Mouse (Mus musculus) kidney, embryonic 14.5 days (tissue): ENCODE results near the gene Tomm40l. TPM values are rescaled to one million over a fixed set of nuclear protein-coding genes. Genes with fewer than 3 reads are reported as not detected.

Experiments
- ATAC-seq: fragments of 200-750 bp; cut with Nextera tagmentation; 2 replicates; pipeline ENCODE4 v1.8.0; 2017; ENCODE audit warnings: moderate number of reproducible peaks, mild to moderate bottlenecking, moderate TSS enrichment, moderate library complexity; ENCODE audit not compliant: low FRiP score, low TSS enrichment
- H3K27ac ChIP-seq: fragments of 300-500 bp; sonication (generic); 2 replicates; pipeline ENCODE4 v1.5.1; 2014; ENCODE audit warnings: low read depth, mild to moderate bottlenecking, low read length, moderate library complexity, mixed read lengths
- H3K27me3 ChIP-seq: fragments of 300-500 bp; sonication (generic); 2 replicates; pipeline ENCODE4 v1.6.1; 2014; ENCODE audit warnings: mild to moderate bottlenecking, low read length; ENCODE audit not compliant: control insufficient read depth, insufficient read depth
- H3K36me3 ChIP-seq: fragments of 300-500 bp; sonication (generic); 2 replicates; pipeline ENCODE4 v1.6.1; 2014; ENCODE audit warnings: low read length, mixed read lengths; ENCODE audit not compliant: control insufficient read depth, insufficient read depth
- H3K4me1 ChIP-seq: fragments of 300-500 bp; sonication (generic); 2 replicates; pipeline ENCODE4 v1.6.1; 2014; ENCODE audit warnings: low read length, mixed read lengths; ENCODE audit not compliant: control insufficient read depth, insufficient read depth
- H3K4me2 ChIP-seq: fragments of 300-500 bp; sonication (generic); replicated peaks from 2 replicates; pipeline ENCODE4 v1.6.1; 2014; ENCODE audit warnings: low read depth, mild to moderate bottlenecking, low read length
- H3K4me3 ChIP-seq: fragments of 300-500 bp; sonication (generic); 2 replicates; pipeline ENCODE4 v1.5.1; 2014; ENCODE audit warnings: mild to moderate bottlenecking, low read length
- H3K9ac ChIP-seq: fragments of 300-500 bp; sonication (generic); 2 replicates; pipeline ENCODE4 v1.6.1; 2014; ENCODE audit warnings: low read depth, mild to moderate bottlenecking, low read length, moderate library complexity
- H3K9me3 ChIP-seq: fragments of 300-500 bp; sonication (generic); 2 replicates; pipeline ENCODE4 v1.6.1; 2016; ENCODE audit warnings: low read length; ENCODE audit not compliant: control insufficient read depth
- WGBS: fragments of 180-500 bp; shearing (Covaris S2); extraction: QIAGEN DNeasy Blood & Tissue Kit; methylation state at CpG from one replicate; pipeline ENCODE4 v1.1.7; 2014; 5-methylcytosine and 5-hydroxymethylcytosine counted together
- polyA plus RNA-seq: library from polyadenylated mRNA; unstranded; fragments of >200 nt; fragmentation: Nextera tagmentation; extraction: Ambion mirVana; gene quantifications from 2 replicates; pipeline ENCODE4 v1.2.1, GENCODE M21; 2014

Gene Tomm40l
- polyA plus RNA-seq, 1 experiment from 2014 or later, result 36.4 TPM

DNA sequence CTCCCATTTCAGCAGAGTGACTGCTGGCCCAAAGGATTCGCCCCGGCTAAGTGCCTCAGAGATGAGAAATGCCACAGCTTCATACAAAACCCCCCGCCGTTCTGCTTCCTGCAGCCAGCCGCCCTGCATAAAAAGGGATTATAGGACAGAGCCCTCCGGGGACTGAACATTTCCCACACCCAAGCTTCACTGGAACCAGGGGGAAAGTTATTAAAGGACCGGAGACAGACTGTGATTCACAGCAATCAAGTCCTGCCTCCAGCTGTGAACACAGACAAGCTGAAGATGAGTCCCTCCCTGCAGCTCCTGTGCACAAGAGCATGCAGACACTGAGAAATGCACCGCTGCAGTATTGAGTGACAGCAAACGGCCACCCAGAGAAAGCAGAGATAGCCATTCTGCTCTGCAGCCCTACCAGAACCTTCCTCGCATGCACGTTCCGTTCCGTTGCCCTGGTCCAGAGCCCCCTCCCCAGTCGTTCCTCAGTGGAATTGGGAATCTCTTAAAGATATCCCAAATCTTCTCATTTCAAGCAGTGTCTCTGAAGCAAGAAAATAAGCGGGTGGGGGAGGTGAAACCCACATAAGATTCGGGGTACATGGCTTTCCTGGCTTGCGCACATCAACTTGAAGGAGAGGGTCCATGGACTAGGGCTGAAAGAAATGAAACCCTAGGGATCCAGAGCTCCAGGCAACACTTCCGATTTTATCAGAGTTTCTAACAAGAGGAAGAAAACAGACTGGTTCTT lies 29.0 kb downstream of the Tomm40l start:
- no peaks in the 10 kb centered on the region for H3K36me3 ChIP-seq
- 4% methylated on average over 18 of the region's 18 CpGs for WGBS
- H3K4me2 ChIP-seq, result peak overlapping the region; percentile 45
- H3K27me3 ChIP-seq, result peaks cover 48% of the 10 kb centered on the region
- H3K9me3 ChIP-seq, result no peaks in the 10 kb centered on the region
- no peak; the same call in 1 of the 2 replicates for ATAC-seq
- H3K9ac ChIP-seq, result peak overlapping the region; percentile 31; the same call in 1 of the 2 replicates
- H3K4me1 ChIP-seq, result peaks cover 24% of the 10 kb centered on the region
- peak overlapping the region; percentile 24 for H3K4me3 ChIP-seq
- H3K27ac ChIP-seq, result no peak overlapping the region; the same call in 1 of the 2 replicates

DNA sequence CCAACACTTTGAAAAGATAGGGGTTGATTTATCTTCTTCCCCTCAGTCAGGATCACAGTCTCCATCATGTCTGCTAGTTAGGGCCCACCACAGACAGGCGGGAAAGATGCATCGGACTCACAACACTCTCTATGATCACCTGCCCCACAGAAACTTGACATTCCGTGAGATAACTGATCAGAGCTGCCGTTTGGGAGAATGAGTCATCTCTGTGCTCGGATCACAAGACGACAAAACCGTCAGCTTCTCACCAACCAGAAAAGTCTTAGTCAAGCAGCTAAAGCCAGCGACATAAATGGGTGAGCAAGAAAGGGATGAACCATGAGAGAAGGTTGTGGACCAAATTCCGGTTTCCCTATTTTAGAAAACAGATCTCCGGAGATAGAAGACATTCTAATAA lies 30.0 kb downstream of the Tomm40l start:
- no peaks in the 10 kb centered on the region for H3K9me3 ChIP-seq
- 43% methylated on average over 10 of the region's 10 CpGs for WGBS
- H3K9ac ChIP-seq, result no peak overlapping the region
- peak overlapping the region; percentile 45 for H3K4me2 ChIP-seq
- peaks cover 24% of the 10 kb centered on the region for H3K4me1 ChIP-seq
- no peak overlapping the region for H3K27ac ChIP-seq
- no peaks in the 10 kb centered on the region for H3K36me3 ChIP-seq
- no peak for ATAC-seq
- peaks cover 44% of the 10 kb centered on the region for H3K27me3 ChIP-seq
- H3K4me3 ChIP-seq, result no peak overlapping the region

DNA sequence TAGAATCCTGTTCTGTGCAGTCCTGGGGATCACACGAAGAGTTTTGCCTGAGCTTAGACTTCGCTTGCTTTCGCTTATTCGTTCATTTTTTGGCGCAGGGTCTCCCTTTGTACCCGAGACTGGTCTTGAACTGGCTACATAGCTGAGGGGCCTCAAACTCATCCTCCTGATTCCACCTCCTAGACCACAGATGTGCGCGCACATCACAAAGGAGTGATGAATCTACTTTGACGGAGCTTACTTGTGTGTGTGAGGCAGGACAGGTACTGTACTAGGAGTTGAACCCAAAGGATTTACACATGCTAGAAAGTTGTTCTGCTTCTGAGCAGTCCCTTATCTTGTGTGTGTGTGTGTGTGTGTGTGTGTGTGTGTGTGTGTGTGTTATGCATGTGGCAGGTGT lies 31.5 kb downstream of the Tomm40l start:
- Histone ChIP-seq H3K4me1 (peaks cover 22% of the 10 kb centered on the region), H3K27ac (no peak overlapping the region), H3K4me3 (no peak overlapping the region), H3K4me2 (no peak overlapping the region), H3K9me3 (no peaks in the 10 kb centered on the region), H3K9ac (no peak overlapping the region), H3K36me3 (no peaks in the 10 kb centered on the region), H3K27me3 (peaks cover 32% of the 10 kb centered on the region)
- ATAC-seq, result no peak
- WGBS, result 96% methylated on average over 9 of the region's 9 CpGs

DNA sequence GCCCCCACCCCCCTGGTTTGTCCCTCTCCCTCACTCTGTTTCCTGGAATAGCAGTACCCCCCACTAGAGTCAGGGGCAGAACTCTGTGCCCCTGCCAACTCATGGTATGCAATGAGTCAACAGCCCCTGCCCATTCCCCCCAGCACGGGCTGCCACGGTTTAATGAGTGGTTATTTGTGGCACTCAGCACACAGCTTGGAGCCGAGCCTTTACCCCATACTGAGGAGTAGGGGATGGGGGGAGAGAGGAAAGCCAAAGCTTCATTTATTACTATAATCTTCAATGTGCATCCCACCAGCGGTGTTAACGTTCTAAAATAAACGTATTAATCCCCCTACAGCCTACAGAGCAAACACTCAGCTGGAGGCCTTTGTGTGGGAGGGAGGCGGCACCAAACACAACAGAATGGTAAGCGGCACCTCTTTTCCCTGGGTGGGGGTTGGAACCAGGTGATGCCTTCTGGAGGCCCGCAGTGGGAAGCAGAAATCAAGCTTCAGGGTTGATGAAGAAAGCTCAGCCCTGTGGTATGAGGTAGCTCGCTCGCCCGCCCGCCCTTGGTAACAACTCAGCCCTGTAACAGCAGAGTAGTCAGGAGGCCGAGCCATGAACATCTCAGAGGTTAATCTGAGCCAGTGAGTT lies 32.7 kb downstream of the Tomm40l start:
- Histone ChIP-seq H3K4me3 (no peak overlapping the region), H3K4me1 (peaks cover 19% of the 10 kb centered on the region; the same call in 1 of the 2 replicates), H3K4me2 (no peak overlapping the region), H3K9me3 (no peaks in the 10 kb centered on the region), H3K27ac (peak overlapping the region; percentile 24; the same call in 1 of the 2 replicates), H3K36me3 (no peaks in the 10 kb centered on the region), H3K9ac (no peak overlapping the region), H3K27me3 (peaks cover 20% of the 10 kb centered on the region)
- WGBS, result 49% methylated on average over 14 of the region's 14 CpGs
- no peak for ATAC-seq

DNA sequence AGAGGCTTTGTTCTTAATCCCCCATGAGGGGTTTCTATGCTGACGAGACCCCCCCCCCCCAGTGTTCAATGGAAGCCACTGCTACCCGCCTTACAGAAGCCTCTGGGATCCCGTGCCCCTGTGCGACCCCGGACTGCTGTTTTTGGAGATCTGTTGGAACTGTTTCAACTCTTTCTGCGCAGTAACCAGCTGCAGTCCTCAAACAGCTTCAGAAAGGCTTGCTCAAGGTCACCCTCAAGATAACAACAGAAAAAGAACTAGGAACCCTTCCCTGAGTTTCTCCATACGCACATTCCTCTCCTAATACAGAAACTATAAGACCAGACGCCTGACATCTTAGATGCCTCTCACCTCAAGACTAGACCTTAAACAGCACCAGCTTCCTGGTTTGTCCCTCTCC lies 33.3 kb downstream of the Tomm40l start:
- no peak overlapping the region for H3K9ac ChIP-seq
- 36% methylated on average over 8 of the region's 8 CpGs for WGBS
- no peaks in the 10 kb centered on the region for H3K36me3 ChIP-seq
- H3K4me3 ChIP-seq, result no peak overlapping the region
- no peak overlapping the region for H3K4me2 ChIP-seq
- peak overlapping the region; percentile 24; the same call in 1 of the 2 replicates for H3K27ac ChIP-seq
- H3K9me3 ChIP-seq, result no peaks in the 10 kb centered on the region
- no peak for ATAC-seq
- H3K4me1 ChIP-seq, result peaks cover 19% of the 10 kb centered on the region; the same call in 1 of the 2 replicates
- H3K27me3 ChIP-seq, result peaks cover 14% of the 10 kb centered on the region

GRCm38 (mm10) chr1:171187851-171188700 lies 34.2 kb downstream of the Tomm40l start:
- H3K36me3 ChIP-seq, result no peaks in the 10 kb centered on the region
- H3K4me1 ChIP-seq, result peaks cover 12% of the 10 kb centered on the region; the same call in 1 of the 2 replicates
- H3K9me3 ChIP-seq, result no peaks in the 10 kb centered on the region
- ATAC-seq, result no peak
- no peak overlapping the region for H3K9ac ChIP-seq
- H3K4me2 ChIP-seq, result no peak overlapping the region
- peaks cover 4% of the 10 kb centered on the region for H3K27me3 ChIP-seq
- WGBS, result 56% methylated on average over 13 of the region's 13 CpGs
- H3K4me3 ChIP-seq, result no peak overlapping the region
- H3K27ac ChIP-seq, result no peak overlapping the region

DNA sequence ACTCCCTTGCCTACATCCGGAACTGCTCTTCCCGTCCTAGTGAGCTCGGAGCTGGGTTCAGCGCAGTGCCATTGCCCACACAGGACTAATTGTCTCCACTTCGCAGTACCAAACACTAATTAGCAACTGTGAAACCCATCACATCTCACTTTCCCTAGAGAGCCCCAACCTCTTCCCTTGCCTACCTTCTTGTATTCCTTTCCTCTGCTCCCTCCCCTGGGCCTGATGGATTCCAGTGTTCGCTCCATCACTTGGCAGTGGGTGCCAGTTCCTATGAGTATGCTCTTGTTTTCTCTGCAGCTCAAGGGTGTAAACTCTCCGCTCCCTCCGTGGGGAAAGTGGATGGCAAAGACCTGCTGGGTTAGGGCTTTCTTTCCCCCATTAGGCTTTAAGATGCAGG lies 36.7 kb downstream of the Tomm40l start:
- H3K4me2 ChIP-seq, result no peak overlapping the region
- ATAC-seq, result no peak
- no peaks in the 10 kb centered on the region for H3K27me3 ChIP-seq
- H3K4me1 ChIP-seq, result peaks cover 7% of the 10 kb centered on the region; the same call in 1 of the 2 replicates
- WGBS, result 58% methylated on average over 8 of the region's 8 CpGs
- H3K4me3 ChIP-seq, result no peak overlapping the region
- H3K36me3 ChIP-seq, result no peaks in the 10 kb centered on the region
- no peak overlapping the region for H3K9ac ChIP-seq
- H3K9me3 ChIP-seq, result no peaks in the 10 kb centered on the region
- H3K27ac ChIP-seq, result no peak overlapping the region

DNA sequence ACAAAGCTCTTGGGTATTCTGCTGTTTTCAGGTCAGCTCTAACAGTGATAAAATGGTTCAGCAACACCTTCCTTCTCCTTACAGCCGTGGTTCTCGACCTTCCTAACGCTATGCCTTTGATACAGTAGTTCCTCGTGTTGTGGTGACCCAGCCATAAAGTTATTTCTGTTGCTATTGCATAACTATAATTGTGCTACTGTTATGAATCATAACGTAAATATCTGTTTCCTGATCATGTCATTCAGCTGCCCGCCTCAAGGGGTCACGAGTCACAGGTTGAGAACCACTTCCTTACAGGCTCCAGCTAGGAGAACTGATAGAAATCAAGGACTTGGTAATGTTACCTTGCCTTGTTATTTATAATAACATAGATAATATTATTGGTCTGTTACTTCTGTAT lies 38.0 kb downstream of the Tomm40l start:
- no peak overlapping the region for H3K4me2 ChIP-seq
- H3K9ac ChIP-seq, result no peak overlapping the region
- H3K9me3 ChIP-seq, result no peaks in the 10 kb centered on the region
- no peak overlapping the region for H3K27ac ChIP-seq
- no peaks in the 10 kb centered on the region for H3K36me3 ChIP-seq
- WGBS, result 75% methylated on average over 7 of the region's 7 CpGs
- H3K27me3 ChIP-seq, result no peaks in the 10 kb centered on the region
- ATAC-seq, result no peak
- H3K4me1 ChIP-seq, result peaks cover 1% of the 10 kb centered on the region; the same call in 1 of the 2 replicates
- H3K4me3 ChIP-seq, result no peak overlapping the region
